Mouse (Mus musculus) limb, embryonic 13.5 days (tissue): ENCODE measurements around the gene Exoc2. TPM values are rescaled to one million over a fixed set of nuclear protein-coding genes. Genes with fewer than 3 reads are reported as not detected.

Experiments used
- ATAC-seq: fragments of 200-750 bp; cut with Nextera tagmentation; 2 replicates; pipeline ENCODE4 v1.8.0; 2017; ENCODE audit warnings: low read depth, moderate number of reproducible peaks, moderate TSS enrichment; ENCODE audit not compliant: low FRiP score
- H3K27ac ChIP-seq: fragments of 300-500 bp; sonication (generic); 2 replicates; pipeline ENCODE4 v1.5.1; 2015; ENCODE audit warnings: inconsistent platforms, mild to moderate bottlenecking, moderate library complexity
- H3K27me3 ChIP-seq: fragments of 300-500 bp; sonication (generic); 2 replicates; pipeline ENCODE4 v1.6.1; 2015; ENCODE audit warnings: mild to moderate bottlenecking, inconsistent platforms
- H3K36me3 ChIP-seq: fragments of 300-500 bp; sonication (generic); 2 replicates; pipeline ENCODE4 v1.6.1; 2015; ENCODE audit warnings: inconsistent platforms, mild to moderate bottlenecking, moderate library complexity
- H3K4me1 ChIP-seq: fragments of 300-500 bp; sonication (generic); 2 replicates; pipeline ENCODE4 v1.6.1; 2015; ENCODE audit warnings: inconsistent platforms
- H3K4me2 ChIP-seq: fragments of 300-500 bp; sonication (generic); replicated peaks from 2 replicates; pipeline ENCODE4 v1.6.1; 2015; ENCODE audit warnings: inconsistent platforms, mild to moderate bottlenecking, moderate library complexity
- H3K4me3 ChIP-seq: fragments of 300-500 bp; sonication (generic); 2 replicates; pipeline ENCODE4 v1.5.1; 2015; ENCODE audit warnings: moderate library complexity, mild to moderate bottlenecking, inconsistent platforms
- H3K9ac ChIP-seq: fragments of 300-500 bp; sonication (generic); 2 replicates; pipeline ENCODE4 v1.6.1; 2015; ENCODE audit warnings: mild to moderate bottlenecking, inconsistent platforms
- H3K9me3 ChIP-seq: fragments of 300-500 bp; sonication (generic); 2 replicates; pipeline ENCODE4 v1.6.1; 2016; ENCODE audit warnings: inconsistent platforms
- WGBS: fragments of 180-500 bp; shearing (Covaris S2); methylation state at CpG from one replicate; pipeline ENCODE4 v1.1.7; 2015; 5-methylcytosine and 5-hydroxymethylcytosine counted together
- polyA plus RNA-seq: library from polyadenylated mRNA; unstranded; fragments of >200 nt; fragmentation: Nextera tagmentation; extraction: Ambion mirVana; gene quantifications from 2 replicates; pipeline ENCODE4 v1.2.1, GENCODE M21; 2015

The Exoc2 gene
- polyA plus RNA-seq, 1 experiment from 2014 or later = 32.7 TPM

DNA sequence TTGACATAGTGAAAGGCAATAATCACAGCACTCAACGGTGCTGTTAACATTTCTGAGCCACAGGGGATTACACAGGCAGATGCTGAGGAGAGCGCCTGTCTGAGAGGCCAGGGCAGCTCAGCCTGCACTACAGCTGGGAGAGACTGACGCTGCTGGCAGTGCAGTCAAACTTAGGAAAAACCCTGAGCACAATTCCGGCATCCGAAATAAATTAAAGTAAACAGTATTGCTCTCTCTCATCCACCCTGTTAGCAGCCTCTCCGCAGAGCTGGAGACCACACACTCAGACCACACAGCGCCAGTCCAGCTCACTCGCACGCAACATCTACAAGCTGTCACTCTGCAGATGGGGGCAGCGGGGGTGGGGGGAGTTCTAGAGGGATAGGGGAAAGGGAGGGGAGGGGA, 7.4 kb downstream of the Exoc2 start:
- H3K9ac ChIP-seq = peak overlapping the region; percentile 35; the same call in 1 of the 2 replicates
- peak; percentile 86 for ATAC-seq
- peaks cover 25% of the 10 kb centered on the region for H3K4me1 ChIP-seq
- peak overlapping the region; percentile 19 for H3K4me3 ChIP-seq
- H3K27me3 ChIP-seq = no peaks in the 10 kb centered on the region
- H3K4me2 ChIP-seq = peak overlapping the region; percentile 54
- no peaks in the 10 kb centered on the region for H3K36me3 ChIP-seq
- peak overlapping the region; percentile 10; the same call in 1 of the 2 replicates for H3K27ac ChIP-seq
- WGBS = 6% methylated on average over 10 of the region's 10 CpGs
- H3K9me3 ChIP-seq = no peaks in the 10 kb centered on the region

DNA sequence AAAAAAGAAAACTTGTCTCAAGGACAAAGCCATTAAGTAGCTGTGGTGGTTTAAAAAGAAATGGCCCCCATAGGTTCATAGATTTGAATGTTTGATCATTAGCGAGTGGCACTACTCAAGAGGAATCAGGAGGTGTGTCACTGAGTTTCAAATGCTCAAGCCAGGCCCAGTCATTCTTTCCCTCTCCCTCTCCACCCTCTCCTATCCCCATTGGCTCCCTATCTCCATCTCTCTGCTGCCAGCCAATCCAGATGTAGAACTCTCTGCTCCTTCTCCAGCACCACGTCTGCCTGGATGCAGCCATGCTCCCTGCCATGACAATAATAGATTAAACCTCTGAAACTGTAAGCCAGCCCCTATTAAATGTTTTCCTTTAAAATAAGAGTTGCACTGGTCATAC, 12.0 kb downstream of the Exoc2 start:
- Histone ChIP-seq H3K4me2 (no peak overlapping the region), H3K9me3 (no peaks in the 10 kb centered on the region), H3K27ac (no peak overlapping the region), H3K27me3 (no peaks in the 10 kb centered on the region), H3K9ac (no peak overlapping the region), H3K4me1 (peaks cover 17% of the 10 kb centered on the region), H3K36me3 (no peaks in the 10 kb centered on the region), H3K4me3 (no peak overlapping the region)
- ATAC-seq = no peak
- 66% methylated on average over 2 of the region's 2 CpGs for WGBS

DNA sequence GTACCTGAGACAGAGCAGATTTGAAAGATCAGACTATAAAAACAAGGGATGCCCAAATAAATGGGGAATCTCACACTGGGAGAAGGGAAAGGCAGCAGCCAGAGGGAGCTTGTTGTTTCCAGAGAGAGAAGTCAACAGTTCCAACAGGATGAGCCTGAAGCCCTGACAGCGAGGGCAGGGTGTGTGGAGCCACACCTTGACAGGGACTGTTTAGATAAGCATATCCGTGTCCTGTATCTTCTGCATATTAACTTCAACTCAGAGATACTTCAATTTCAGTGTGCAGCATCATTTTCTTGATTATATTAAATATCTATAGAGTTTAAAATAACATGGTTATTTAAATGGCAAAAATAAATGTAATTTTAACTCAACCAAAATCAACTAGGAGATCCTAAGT, 13.2 kb downstream of the Exoc2 start:
- no peak for ATAC-seq
- Histone ChIP-seq H3K9me3 (no peaks in the 10 kb centered on the region), H3K4me3 (no peak overlapping the region), H3K27ac (no peak overlapping the region), H3K9ac (no peak overlapping the region), H3K36me3 (no peaks in the 10 kb centered on the region), H3K4me2 (no peak overlapping the region), H3K4me1 (peaks cover 9% of the 10 kb centered on the region), H3K27me3 (no peaks in the 10 kb centered on the region)
- WGBS = 90% methylated on average over 2 of the region's 2 CpGs

DNA sequence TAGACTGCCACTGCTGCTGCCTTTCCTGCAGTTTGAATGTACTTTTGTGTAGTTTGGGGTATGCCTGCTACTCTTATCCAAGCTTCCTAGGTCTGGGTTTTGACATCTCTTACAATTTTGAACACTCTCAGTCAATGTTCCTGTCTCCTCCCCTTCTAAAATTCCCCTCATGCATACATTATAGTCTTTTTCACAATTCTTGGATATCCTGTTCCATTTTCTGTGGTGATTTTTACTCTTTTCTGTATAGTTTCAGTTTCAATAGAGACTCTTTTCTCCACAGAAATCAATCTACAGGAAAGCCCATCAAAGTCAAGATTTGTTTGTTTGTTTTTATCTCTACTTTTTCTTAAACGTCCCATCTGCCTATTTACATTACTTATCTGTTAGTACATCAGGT, 20.3 kb downstream of the Exoc2 start:
- ATAC-seq = no peak
- WGBS = 78% methylated on average over 1 of the region's 1 CpGs
- no peak overlapping the region for H3K4me2 ChIP-seq
- H3K9me3 ChIP-seq = no peaks in the 10 kb centered on the region; the same call in 1 of the 2 replicates
- no peak overlapping the region for H3K9ac ChIP-seq
- H3K27me3 ChIP-seq = no peaks in the 10 kb centered on the region
- no peaks in the 10 kb centered on the region for H3K4me1 ChIP-seq
- H3K36me3 ChIP-seq = 0 out of 2 replicates have a peak, but pooled peaks cover 5% of the 10 kb centered on the region
- H3K4me3 ChIP-seq = no peak overlapping the region
- H3K27ac ChIP-seq = no peak overlapping the region

DNA sequence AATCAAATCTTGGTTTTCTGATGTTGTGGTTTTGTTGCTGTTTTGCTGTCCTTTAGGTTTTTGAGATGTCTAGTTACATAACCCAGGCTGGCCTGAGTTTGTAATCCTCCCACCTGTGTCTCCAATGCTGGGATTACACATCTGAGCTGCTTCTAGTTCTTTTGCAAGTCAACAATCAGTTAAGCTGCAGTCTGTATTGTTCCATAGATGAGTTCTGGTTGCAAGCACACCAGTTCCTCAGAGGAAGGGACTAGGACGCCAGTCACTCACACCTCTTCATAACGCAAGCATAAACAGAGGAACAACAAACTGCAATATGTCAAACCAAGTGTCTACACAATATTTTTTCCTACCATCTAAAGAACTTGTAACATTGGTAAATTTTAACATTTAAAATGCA, 21.8 kb downstream of the Exoc2 start:
- peaks cover 9% of the 10 kb centered on the region; the same call in 1 of the 2 replicates for H3K36me3 ChIP-seq

DNA sequence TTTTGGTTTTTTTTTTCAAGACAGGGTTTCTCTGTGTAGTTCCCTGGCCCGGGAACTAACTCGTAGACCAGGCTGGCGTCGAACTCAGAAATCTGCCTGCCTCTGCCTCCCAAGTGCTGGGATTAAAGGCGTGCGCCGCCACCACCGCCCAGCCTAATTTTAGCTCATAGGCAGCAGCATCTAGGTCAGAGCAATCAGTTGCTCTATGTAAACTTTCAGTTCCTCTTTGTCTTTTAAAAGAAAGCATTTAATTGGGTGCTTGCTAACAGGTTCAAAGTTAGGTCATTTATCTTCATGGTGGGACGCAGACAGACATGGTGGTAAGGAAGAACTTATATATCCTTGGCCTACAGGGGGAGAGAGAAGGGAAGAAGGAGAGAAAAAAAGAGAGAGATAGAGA, 24.7 kb downstream of the Exoc2 start:
- Histone ChIP-seq H3K9me3 (no peaks in the 10 kb centered on the region), H3K4me3 (no peak overlapping the region), H3K4me1 (peaks cover 5% of the 10 kb centered on the region; the same call in 1 of the 2 replicates), H3K36me3 (peaks cover 12% of the 10 kb centered on the region; the same call in 1 of the 2 replicates), H3K27ac (no peak overlapping the region), H3K9ac (no peak overlapping the region), H3K4me2 (no peak overlapping the region), H3K27me3 (no peaks in the 10 kb centered on the region)
- 96% methylated on average over 9 of the region's 9 CpGs for WGBS
- no peak for ATAC-seq

More for the DNA sequence above, 21.8 kb downstream of the Exoc2 start:
- WGBS = 92% methylated on average over 2 of the region's 2 CpGs
- H3K27ac ChIP-seq = no peak overlapping the region
- no peak overlapping the region for H3K4me2 ChIP-seq
- ATAC-seq = no peak
- no peaks in the 10 kb centered on the region for H3K27me3 ChIP-seq
- no peak overlapping the region for H3K9ac ChIP-seq
- H3K4me3 ChIP-seq = no peak overlapping the region
- H3K9me3 ChIP-seq = no peaks in the 10 kb centered on the region; the same call in 1 of the 2 replicates
- peaks cover 4% of the 10 kb centered on the region; the same call in 1 of the 2 replicates for H3K4me1 ChIP-seq

DNA sequence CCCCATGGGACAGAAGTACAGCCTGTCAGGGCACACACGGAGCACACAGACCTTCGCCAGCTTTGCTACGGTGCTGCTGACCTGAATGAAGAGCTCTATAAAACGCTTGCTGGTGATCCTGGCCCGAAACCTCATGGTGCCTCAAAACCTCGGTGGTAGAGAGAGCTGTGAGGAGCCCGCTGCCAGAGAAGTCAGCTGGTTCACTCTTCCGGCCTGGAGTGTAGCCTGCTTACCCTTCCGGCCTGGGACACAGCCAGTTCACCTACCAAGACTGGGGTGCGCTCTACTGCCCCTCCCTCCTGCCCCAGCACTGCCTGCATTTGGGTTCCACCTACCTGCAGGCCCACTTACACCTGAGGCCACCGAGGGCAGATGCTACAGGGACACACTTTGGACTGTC, 26.4 kb downstream of the Exoc2 start, which contains the start of gene Hus1b:
Gene Hus1b (minus strand): TSS at position 220 of the 400 bp plus-strand sequence.
- no peaks in the 10 kb centered on the region for H3K27me3 ChIP-seq
- no peak within 1 kb of the TSS for H3K4me3 ChIP-seq
- ATAC-seq = no peak
- H3K9me3 ChIP-seq = no peaks in the 10 kb centered on the region
- no peak within 1 kb of the TSS for H3K4me2 ChIP-seq
- WGBS = 88% methylated on average over 11 of the region's 11 CpGs
- peaks cover 12% of the 10 kb centered on the region; the same call in 1 of the 2 replicates for H3K36me3 ChIP-seq
- peaks cover 5% of the 10 kb centered on the region; the same call in 1 of the 2 replicates for H3K4me1 ChIP-seq
- no peak within 1 kb of the TSS for H3K27ac ChIP-seq
- no peak within 1 kb of the TSS for H3K9ac ChIP-seq

DNA sequence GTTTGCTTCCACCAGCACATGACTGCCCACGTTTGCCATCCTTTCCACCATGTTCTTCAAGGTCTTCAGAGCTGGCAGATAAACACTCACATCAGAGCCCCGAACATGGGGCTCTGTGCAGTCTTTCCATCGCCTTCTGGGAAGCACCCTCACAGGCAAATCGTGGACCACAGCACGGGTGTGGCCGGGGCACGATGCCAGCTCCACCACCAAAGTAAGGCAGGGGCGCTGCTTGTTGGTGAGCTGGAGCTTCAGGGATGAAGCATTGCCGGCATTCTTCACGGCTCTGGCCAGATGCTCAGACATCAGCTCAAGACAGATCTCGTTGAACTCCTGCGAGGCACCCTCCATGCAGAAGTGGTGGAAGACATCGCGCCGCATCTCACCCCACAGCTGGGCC, 26.8 kb downstream of the Exoc2 start:
- H3K4me3 ChIP-seq = no peak overlapping the region
- 92% methylated on average over 15 of the region's 15 CpGs for WGBS
- H3K4me1 ChIP-seq = peaks cover 5% of the 10 kb centered on the region; the same call in 1 of the 2 replicates
- no peaks in the 10 kb centered on the region for H3K9me3 ChIP-seq
- H3K27ac ChIP-seq = no peak overlapping the region
- H3K9ac ChIP-seq = no peak overlapping the region
- peaks cover 12% of the 10 kb centered on the region; the same call in 1 of the 2 replicates for H3K36me3 ChIP-seq
- H3K27me3 ChIP-seq = no peaks in the 10 kb centered on the region
- ATAC-seq = no peak
- H3K4me2 ChIP-seq = no peak overlapping the region

DNA sequence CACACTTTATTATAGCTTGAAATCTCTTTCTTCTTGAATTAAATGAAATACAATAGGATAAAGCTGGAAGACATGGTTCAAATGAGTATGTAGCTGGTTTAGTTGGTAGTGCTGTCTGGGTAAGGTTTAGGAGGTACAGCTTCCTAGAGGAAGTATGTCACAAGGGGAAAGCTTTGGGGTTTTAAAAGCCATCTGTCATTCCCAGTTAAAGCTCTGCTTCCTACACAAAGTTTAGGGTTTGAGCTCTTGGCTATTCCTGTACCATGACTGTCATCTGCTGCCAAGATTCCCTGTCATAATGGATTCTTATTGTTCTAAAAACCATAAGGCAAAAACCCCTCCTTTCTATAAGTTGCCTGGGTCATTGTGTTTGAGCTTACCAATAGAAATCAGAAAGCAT, 28.1 kb downstream of the Exoc2 start:
- Histone ChIP-seq H3K9me3 (no peaks in the 10 kb centered on the region), H3K27me3 (no peaks in the 10 kb centered on the region), H3K27ac (no peak overlapping the region), H3K4me1 (peaks cover 5% of the 10 kb centered on the region; the same call in 1 of the 2 replicates), H3K36me3 (peaks cover 12% of the 10 kb centered on the region; the same call in 1 of the 2 replicates), H3K4me3 (no peak overlapping the region), H3K9ac (no peak overlapping the region), H3K4me2 (no peak overlapping the region)
- ATAC-seq = no peak

DNA sequence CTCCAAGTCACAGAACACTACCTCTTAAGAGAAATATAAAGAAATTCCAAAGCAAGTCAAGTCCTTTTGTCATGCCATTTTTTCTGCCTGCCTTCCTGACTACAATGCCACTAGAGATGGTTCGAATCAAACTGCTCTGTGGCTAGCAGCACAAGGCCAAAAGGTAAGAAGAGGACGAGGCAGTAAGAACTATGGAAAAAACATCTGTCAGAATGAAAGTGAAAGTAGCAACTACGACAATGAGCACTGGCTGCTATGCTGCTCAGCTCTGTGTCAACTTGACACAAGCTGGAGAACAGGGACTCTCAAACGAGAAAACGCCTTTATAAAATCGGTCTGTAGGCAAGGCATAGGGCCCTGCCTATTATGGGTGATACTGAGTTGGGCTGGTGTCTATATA, 40.9 kb downstream of the Exoc2 start:
- Histone ChIP-seq H3K36me3 (peaks cover 9% of the 10 kb centered on the region), H3K9me3 (no peaks in the 10 kb centered on the region), H3K4me1 (peaks cover 17% of the 10 kb centered on the region), H3K4me3 (no peak overlapping the region), H3K4me2 (no peak overlapping the region), H3K27ac (no peak overlapping the region), H3K27me3 (peaks cover 9% of the 10 kb centered on the region; the same call in 1 of the 2 replicates), H3K9ac (no peak overlapping the region)
- ATAC-seq = no peak
- 78% methylated on average over 6 of the region's 6 CpGs for WGBS

DNA sequence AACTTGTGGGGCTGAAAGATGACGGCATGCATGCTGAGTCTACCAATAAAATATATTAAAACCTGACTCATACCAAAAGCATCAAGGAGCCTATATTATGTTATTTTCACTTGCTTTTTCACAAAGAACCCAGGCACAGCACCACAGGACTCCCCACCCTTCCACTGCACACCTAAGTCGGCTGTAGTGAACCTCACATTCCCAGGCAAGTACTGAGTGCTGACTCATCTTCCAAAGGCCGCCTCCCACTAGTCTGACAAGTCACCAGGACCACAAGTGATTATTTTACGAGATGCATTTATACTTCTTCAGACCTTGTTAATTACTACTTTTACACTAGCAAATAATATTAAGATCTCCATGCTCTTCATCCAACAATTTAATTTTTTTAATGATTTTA, 42.3 kb downstream of the Exoc2 start:
- ATAC-seq = peak; percentile 69
- WGBS = 37% methylated on average over 4 of the region's 4 CpGs
- Histone ChIP-seq H3K36me3 (peaks cover 5% of the 10 kb centered on the region), H3K9me3 (no peaks in the 10 kb centered on the region), H3K27me3 (peaks cover 9% of the 10 kb centered on the region; the same call in 1 of the 2 replicates), H3K4me3 (no peak overlapping the region), H3K4me1 (peaks cover 17% of the 10 kb centered on the region), H3K4me2 (no peak overlapping the region), H3K9ac (no peak overlapping the region), H3K27ac (no peak overlapping the region)

DNA sequence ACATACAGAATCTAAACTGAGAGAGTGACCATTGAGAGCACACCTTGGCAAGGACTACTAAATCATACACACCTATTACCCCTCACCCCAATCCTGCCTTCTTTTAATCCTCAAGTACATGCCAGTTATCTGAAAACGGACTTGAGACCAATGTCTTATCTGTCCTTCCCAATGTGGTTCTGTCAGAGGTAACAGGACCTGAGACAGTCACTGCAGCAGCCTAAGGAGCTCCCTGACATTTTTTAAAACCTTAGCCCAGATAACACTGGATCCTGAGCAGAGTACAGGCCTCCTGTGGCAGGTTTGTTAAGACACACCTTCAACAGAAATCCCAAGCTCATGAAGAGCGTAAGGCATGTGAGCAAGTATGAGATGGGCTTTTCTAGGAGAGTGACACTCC, 44.8 kb downstream of the Exoc2 start:
- no peak overlapping the region for H3K4me2 ChIP-seq
- H3K4me1 ChIP-seq = peaks cover 17% of the 10 kb centered on the region
- H3K27me3 ChIP-seq = peaks cover 9% of the 10 kb centered on the region; the same call in 1 of the 2 replicates
- no peak overlapping the region for H3K4me3 ChIP-seq
- ATAC-seq = no peak
- no peak overlapping the region for H3K9ac ChIP-seq
- peaks cover 11% of the 10 kb centered on the region for H3K36me3 ChIP-seq
- H3K27ac ChIP-seq = no peak overlapping the region
- H3K9me3 ChIP-seq = no peaks in the 10 kb centered on the region
- WGBS = 87% methylated on average over 2 of the region's 2 CpGs

DNA sequence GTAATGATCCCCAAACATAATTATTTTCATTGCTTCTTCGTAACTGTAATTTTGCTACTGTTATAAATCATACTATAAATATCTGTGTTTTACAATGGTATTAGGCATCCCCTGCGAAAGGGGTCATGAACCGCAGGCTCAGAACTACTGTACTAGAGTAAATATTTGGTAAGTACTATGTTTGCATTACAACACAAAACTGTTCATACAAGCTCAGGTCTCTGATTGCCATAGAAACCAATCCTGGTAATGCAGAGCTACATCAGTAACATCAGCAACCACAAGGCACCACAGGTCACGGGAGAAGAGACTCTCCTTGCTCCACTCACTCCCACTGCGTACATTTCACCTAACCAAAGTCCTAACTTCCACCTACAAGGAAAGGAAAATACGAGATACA, 49.6 kb downstream of the Exoc2 start:
- Histone ChIP-seq H3K9me3 (no peaks in the 10 kb centered on the region), H3K4me3 (no peak overlapping the region), H3K27ac (no peak overlapping the region), H3K36me3 (peaks cover 19% of the 10 kb centered on the region), H3K4me1 (no peaks in the 10 kb centered on the region), H3K27me3 (peaks cover under 1% of the 10 kb centered on the region; the same call in 1 of the 2 replicates), H3K4me2 (no peak overlapping the region), H3K9ac (no peak overlapping the region)
- ATAC-seq = no peak
- WGBS = 90% methylated on average over 6 of the region's 6 CpGs
